Mouse (Mus musculus) embryo, embryonic 10.5 days (tissue): ENCODE measurements around the gene Rps6kl1.

ENCODE experiments used
- DNase-seq: peaks from one replicate; pipeline ENCODE4 v3.0.0-alpha.2; 2015; ENCODE audit warnings: low spot score

Gene Rps6kl1

DNA sequence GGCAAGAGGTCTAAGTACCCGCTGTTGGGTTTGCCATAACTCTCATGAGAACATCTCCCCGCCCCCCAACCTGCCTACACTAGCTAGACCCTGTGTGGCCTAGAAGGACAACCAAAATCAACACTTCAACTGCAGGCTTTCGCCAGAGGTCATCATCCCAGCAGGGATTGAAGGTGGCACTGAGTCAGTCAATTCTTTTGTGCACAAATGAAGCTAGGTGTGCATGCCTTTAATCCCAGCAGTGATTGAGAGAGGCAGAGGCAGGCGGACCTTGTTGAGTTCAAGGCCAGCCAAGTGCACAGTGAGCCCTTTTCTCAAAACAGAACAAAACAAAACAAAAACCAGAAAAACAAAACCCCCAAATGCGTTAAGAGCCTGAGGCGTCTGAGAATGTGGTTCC, 10.0 kb downstream of the Rps6kl1 start:
- DNase-seq: no peak

GRCm38 (mm10) chr12:85140036-85140701, 10.9 kb downstream of the Rps6kl1 start:
- no peak for DNase-seq

GRCm38 (mm10) chr12:85136627-85137026, 14.4 kb downstream of the Rps6kl1 start:
- DNase-seq: no peak

GRCm38 (mm10) chr12:85135513-85136470, 15.3 kb downstream of the Rps6kl1 start:
- DNase-seq: no peak

DNA sequence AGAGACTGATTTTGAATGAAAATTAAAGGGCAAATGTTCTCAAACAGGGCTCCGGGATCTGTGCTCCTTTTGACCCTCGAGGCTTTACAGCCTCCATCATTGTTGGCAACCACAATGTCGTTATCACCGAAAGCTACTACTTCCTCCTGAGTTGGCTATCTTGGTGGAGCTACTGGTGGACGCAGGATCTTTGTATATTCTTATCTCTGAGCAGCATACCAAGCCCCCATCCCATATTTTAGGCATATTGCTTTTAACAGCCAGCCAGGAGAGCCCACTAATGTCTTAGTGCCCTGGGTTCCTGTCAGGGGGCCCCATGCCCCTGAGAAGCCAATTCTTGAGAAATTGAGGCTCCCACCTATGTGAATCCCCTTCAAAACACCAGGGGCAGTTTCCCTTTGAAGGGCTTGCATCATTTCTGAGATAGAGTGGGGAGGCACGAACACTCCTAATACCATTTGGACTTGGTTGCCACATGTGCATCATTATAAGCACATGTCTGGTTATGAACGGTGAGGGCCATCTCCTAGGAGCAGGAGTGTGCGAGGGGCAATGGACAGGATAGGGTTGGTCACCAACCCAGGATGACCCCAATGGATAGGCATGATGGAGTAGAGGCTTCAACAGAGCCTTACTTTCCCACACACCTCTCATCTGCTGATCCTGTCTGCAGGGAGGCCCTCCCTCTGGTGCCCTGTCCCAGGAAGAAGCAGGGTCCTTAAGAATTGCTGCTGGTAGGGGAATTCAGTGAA, 16.8 kb downstream of the Rps6kl1 start:
- DNase-seq: no peak

- DNase-seq: no peak
These were observed 19.7 kb downstream of the Rps6kl1 start for GRCm38 (mm10) chr12:85131361-85131760.

DNA sequence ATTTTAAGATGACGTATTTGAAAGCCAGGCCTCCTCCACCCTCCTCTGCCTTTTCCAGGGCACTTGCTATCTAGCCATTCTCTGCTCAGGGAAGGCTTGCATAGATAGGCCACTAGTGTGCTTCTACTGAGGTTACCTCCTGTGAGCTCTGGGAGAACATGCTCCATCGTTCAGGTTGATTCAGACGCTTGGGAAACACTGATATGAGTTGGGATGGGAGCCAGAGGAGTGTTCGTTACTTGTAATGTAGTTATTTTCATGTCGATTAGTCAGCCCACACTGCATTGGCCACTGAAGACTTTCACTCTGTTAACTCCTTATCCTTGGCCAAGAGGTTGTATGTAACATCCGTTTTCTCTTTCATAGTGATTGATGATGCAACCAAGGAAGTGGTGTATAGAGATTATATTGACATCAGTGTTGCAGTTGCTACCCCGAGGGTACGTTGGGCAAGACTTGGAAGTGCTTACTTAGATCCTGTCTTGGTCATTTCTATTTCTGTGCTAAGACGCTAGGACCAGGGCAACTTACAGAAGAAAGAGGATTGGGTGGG, 21.6 kb downstream of the Rps6kl1 start:
- no peak for DNase-seq

DNA sequence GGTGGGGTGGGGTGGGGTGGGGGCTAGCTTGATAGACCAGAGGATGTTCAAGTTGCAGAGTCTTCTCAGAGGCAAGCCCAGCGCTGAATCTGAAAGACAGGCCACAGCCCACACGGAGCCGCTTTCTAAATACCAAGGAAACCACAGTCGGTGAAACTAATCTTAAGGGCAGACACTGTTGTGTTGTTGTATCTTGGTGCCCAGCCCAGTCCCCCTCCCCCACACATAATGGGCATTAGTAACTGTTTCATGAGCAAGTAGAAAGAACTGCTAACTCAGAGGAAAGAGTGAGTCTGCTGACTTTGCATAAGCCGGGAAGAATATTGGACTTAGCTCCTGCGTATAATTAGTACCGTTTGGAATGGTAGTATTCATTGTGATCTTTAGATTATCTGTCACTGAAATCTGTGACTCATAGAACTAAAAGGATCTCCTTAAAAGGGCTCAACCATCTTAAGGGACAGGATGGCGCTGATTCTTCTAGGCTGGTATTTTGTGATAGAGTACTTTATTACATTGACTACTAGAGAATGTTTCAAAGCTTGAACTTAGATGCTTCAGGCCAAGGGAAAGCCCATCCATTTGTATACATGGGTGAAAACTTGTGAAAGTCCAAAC, 24.0 kb downstream of the Rps6kl1 start:
- DNase-seq: no peak

GRCm38 (mm10) chr12:85124751-85125150, 26.3 kb downstream of the Rps6kl1 start:
- DNase-seq: no peak

DNA sequence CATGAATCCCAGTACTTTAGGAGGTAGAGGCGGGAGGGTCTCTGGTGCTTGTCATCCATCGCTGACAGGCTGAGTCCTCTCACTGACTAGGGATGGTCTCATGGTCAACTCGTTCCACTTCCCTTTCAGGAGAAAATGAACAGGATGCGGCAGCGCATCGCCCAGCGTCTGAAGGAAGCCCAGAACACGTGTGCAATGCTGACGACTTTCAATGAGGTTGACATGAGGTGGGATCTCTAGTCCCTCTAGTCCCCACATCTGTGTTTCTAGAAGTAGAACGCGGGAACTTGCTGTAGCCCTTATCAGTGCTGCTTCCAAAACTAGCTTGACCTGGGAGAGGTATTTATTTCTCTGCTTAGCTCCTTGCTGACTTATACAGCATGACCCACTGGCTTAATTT, 27.4 kb downstream of the Rps6kl1 start:
- no peak for DNase-seq

DNA sequence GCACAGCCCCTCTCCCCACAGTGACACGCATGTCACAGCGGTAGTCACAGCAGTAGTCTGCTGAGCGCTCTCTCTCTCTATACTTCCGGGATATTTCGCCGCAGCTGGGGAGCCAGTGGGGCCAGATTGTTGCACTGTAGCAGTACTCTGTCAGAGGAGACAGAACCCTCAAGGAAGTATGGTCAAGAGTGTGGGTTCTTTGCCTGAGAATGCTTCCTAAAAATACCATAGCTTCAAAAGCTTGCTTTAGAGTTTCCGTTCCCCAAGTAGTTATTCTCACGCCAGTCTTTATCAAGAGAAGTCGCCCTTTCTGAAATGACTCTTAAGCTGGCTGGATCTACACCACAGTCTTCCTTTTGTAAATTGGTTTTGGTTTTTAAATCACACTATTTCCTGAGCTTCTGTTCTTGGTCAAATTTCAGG, 27.9 kb downstream of the Rps6kl1 start:
- no peak for DNase-seq

GRCm38 (mm10) chr12:85121806-85122459, 29.1 kb downstream of the Rps6kl1 start:
- no peak for DNase-seq

GRCm38 (mm10) chr12:85115678-85116077, 35.4 kb downstream of the Rps6kl1 start:
- DNase-seq: no peak

- DNase-seq: no peak
These were observed 37.1 kb downstream of the Rps6kl1 start for GRCm38 (mm10) chr12:85113917-85114316.

- no peak for DNase-seq
These were observed 37.7 kb downstream of the Rps6kl1 start for GRCm38 (mm10) chr12:85113337-85113736.

GRCm38 (mm10) chr12:85112550-85113251, 38.4 kb downstream of the Rps6kl1 start:
- no peak for DNase-seq

GRCm38 (mm10) chr12:85110698-85111592, 40.1 kb downstream of the Rps6kl1 start, which contains the start of the genes Prox2 and Dlst:
TSS of gene Prox2 (minus strand) at chr12:85110759.
TSS of gene Dlst (plus strand) at chr12:85110833.
- DNase-seq: peak; percentile 90

GRCm38 (mm10) chr12:85110011-85110697, 40.9 kb downstream of the Rps6kl1 start:
- DNase-seq: peak; percentile 40

- DNase-seq: no peak
These were observed 41.6 kb downstream of the Rps6kl1 start for GRCm38 (mm10) chr12:85109426-85109825.
